Mouse (Mus musculus) limb, embryonic 13.5 days (tissue): ENCODE results near the gene Ubqln2. TPM values are rescaled to one million over a fixed set of nuclear protein-coding genes. Genes with fewer than 3 reads are reported as not detected.

ENCODE experiments used
- polyA plus RNA-seq: library from polyadenylated mRNA; unstranded; fragments of >200 nt; fragmentation: Nextera tagmentation; extraction: Ambion mirVana; gene quantifications from 2 replicates; pipeline ENCODE4 v1.2.1, GENCODE M21; 2015

Ubqln2 gene
- polyA plus RNA-seq, 1 experiment from 2014 or later = 25.3 TPM

Other genes with a start within 250 kb of the Ubqln2 start
- not detected in 2 replicates for gene Cypt3, start 60.4 kb downstream of the Ubqln2 start, polyA plus RNA-seq
- 7.5 and 8.2 TPM in 2 replicates for gene Kctd12b, start 198.2 kb downstream of the Ubqln2 start, polyA plus RNA-seq
- 131 and 132 TPM in 2 replicates for gene Nbdy, start 225.4 kb downstream of the Ubqln2 start, polyA plus RNA-seq